Mouse (Mus musculus) hindbrain, embryonic 13.5 days (tissue): Measurements from ENCODE around the gene Hist3h2a. TPM values are rescaled to one million over a fixed set of nuclear protein-coding genes. Genes with fewer than 3 reads are reported as not detected.

Experiments used
- ATAC-seq: fragments of 200-750 bp; cut with Nextera tagmentation; 2 replicates; pipeline ENCODE4 v1.8.0; 2017; ENCODE audit warnings: moderate TSS enrichment; ENCODE audit not compliant: low FRiP score
- H3K27ac ChIP-seq: fragments of 300-500 bp; sonication (generic); 2 replicates; pipeline ENCODE4 v1.5.1; 2015; ENCODE audit warnings: inconsistent platforms, mild to moderate bottlenecking, moderate library complexity
- H3K27me3 ChIP-seq: fragments of 300-500 bp; sonication (generic); 2 replicates; pipeline ENCODE4 v1.6.1; 2015; ENCODE audit warnings: mild to moderate bottlenecking, inconsistent platforms
- H3K36me3 ChIP-seq: fragments of 300-500 bp; sonication (generic); 2 replicates; pipeline ENCODE4 v1.6.1; 2015; ENCODE audit warnings: mild to moderate bottlenecking, inconsistent platforms
- H3K4me1 ChIP-seq: fragments of 300-500 bp; sonication (generic); replicated peaks from 2 replicates; pipeline ENCODE4 v1.6.1; 2015; ENCODE audit warnings: inconsistent platforms
- H3K4me2 ChIP-seq: fragments of 300-500 bp; sonication (generic); 2 replicates; pipeline ENCODE4 v1.6.1; 2015; ENCODE audit warnings: inconsistent platforms, mild to moderate bottlenecking, moderate library complexity
- H3K4me3 ChIP-seq: fragments of 300-500 bp; sonication (generic); 2 replicates; pipeline ENCODE4 v1.5.1; 2015; ENCODE audit warnings: mild to moderate bottlenecking, inconsistent platforms
- H3K9ac ChIP-seq: fragments of 300-500 bp; sonication (generic); 2 replicates; pipeline ENCODE4 v1.6.1; 2015; ENCODE audit warnings: mild to moderate bottlenecking, inconsistent platforms
- H3K9me3 ChIP-seq: fragments of 300-500 bp; sonication (generic); 2 replicates; pipeline ENCODE4 v1.6.1; 2016; ENCODE audit warnings: inconsistent platforms
- WGBS: fragments of 180-500 bp; shearing (Covaris S2); methylation state at CpG from one replicate; pipeline ENCODE4 v1.1.7; 2015; 5-methylcytosine and 5-hydroxymethylcytosine counted together
- microRNA-seq: library from miRNA; unstranded; fragments of <30 nt; microRNA quantifications from one replicate; pipeline ENCODE4, GENCODE M21; 2016
- polyA plus RNA-seq: library from polyadenylated mRNA; unstranded; fragments of >200 nt; fragmentation: Nextera tagmentation; extraction: Ambion mirVana; gene quantifications from 2 replicates; pipeline ENCODE4 v1.2.1, GENCODE M21; 2015

Hist3h2a gene
- polyA plus RNA-seq, 1 experiment from 2014 or later = 142 TPM

- Histone ChIP-seq H3K9me3 (no peaks in the 10 kb centered on the region), H3K27ac (no peak overlapping the region)
- 82% methylated on average over 7 of the region's 7 CpGs for WGBS
These were observed 48.0 kb downstream of the Hist3h2a start for GRCm38 (mm10) chr11:59002327-59003079.

More at GRCm38 (mm10) chr11:59002327-59003079, 48.0 kb downstream of the Hist3h2a start:
- H3K4me2 ChIP-seq = no peak overlapping the region
- no peaks in the 10 kb centered on the region for H3K4me1 ChIP-seq
- no peak overlapping the region for H3K4me3 ChIP-seq
- H3K36me3 ChIP-seq = no peaks in the 10 kb centered on the region
- ATAC-seq = no peak
- no peaks in the 10 kb centered on the region for H3K27me3 ChIP-seq
- H3K9ac ChIP-seq = no peak overlapping the region

Small RNAs within 50 kb of the gene (microRNA-seq; reads per million reads assigned to microRNA genes)
- gene Gm44313 = not detected

Other genes with a start within 250 kb of the Hist3h2a start
- gene Olfr318, start 230.7 kb upstream of the Hist3h2a start, polyA plus RNA-seq = not detected in 2 replicates
- gene Olfr317, start 215.5 kb upstream of the Hist3h2a start, polyA plus RNA-seq = 0.14 and 0.23 TPM in 2 replicates
- gene Olfr316, start 202.0 kb upstream of the Hist3h2a start, polyA plus RNA-seq = not detected in 2 replicates
- not detected in 2 replicates for gene Olfr315, start 181.5 kb upstream of the Hist3h2a start, polyA plus RNA-seq
- not detected in 2 replicates for gene Olfr314, start 171.7 kb upstream of the Hist3h2a start, polyA plus RNA-seq
- gene Fam183b, start 152.7 kb upstream of the Hist3h2a start, polyA plus RNA-seq = 9.2 and 10.8 TPM in 2 replicates
- gene Olfr313, start 139.7 kb upstream of the Hist3h2a start, polyA plus RNA-seq = not detected in 2 replicates
- not detected in 2 replicates for gene Olfr312, start 125.4 kb upstream of the Hist3h2a start, polyA plus RNA-seq
- not detected in 2 replicates for gene Olfr311, start 115.4 kb upstream of the Hist3h2a start, polyA plus RNA-seq
- 21.3 and 22.8 TPM in 2 replicates for gene Gm12258, start 107.5 kb upstream of the Hist3h2a start, polyA plus RNA-seq
- gene 2810021J22Rik, start 87.5 kb upstream of the Hist3h2a start, polyA plus RNA-seq = 11.5 and 12.9 TPM in 2 replicates
- 5.0 and 5.7 TPM in 2 replicates for gene Zfp39, start 50.5 kb upstream of the Hist3h2a start, polyA plus RNA-seq
- not detected in 2 replicates for gene Btnl10, start 36.8 kb upstream of the Hist3h2a start, polyA plus RNA-seq
- gene Rnf187, start 15.8 kb upstream of the Hist3h2a start, polyA plus RNA-seq = 522 and 540 TPM in 2 replicates
- gene Hist3h2ba, start 5.8 kb upstream of the Hist3h2a start, polyA plus RNA-seq = 285 and 298 TPM in 2 replicates
- gene Trim17, start within 50 bp of the Hist3h2a start, polyA plus RNA-seq = 1.6 TPM in 2 replicates
- gene Trim11, start 23.4 kb downstream of the Hist3h2a start, polyA plus RNA-seq = 20.8 and 21.8 TPM in 2 replicates
- gene Obscn, start 181.7 kb downstream of the Hist3h2a start, polyA plus RNA-seq = 0.22 and 0.44 TPM in 2 replicates
- 6.2 and 7.3 TPM in 2 replicates for gene Iba57, start 209.1 kb downstream of the Hist3h2a start, polyA plus RNA-seq
- gene Gjc2, start 228.5 kb downstream of the Hist3h2a start, polyA plus RNA-seq = 0.14 and 0.17 TPM in 2 replicates
- 177 and 182 TPM in 2 replicates for gene Guk1, start 237.5 kb downstream of the Hist3h2a start, polyA plus RNA-seq
- 92.9 and 96.8 TPM in 2 replicates for gene Mrpl55, start 247.8 kb downstream of the Hist3h2a start, polyA plus RNA-seq